Mouse (Mus musculus): ENCODE data around the gene Prss54. TPM values are rescaled to one million over a fixed set of nuclear protein-coding genes. Genes with fewer than 3 reads are reported as not detected.
"Not testable (repeated sequence)": the region's sequence is repeated elsewhere in the genome, so short reads cannot be mapped to it uniquely, and the experiment has no call there.

The Prss54 gene
- polyA plus RNA-seq (2015; fragmentation: Nextera tagmentation; extraction: Ambion mirVana): not detected in 2 replicates

DNA sequence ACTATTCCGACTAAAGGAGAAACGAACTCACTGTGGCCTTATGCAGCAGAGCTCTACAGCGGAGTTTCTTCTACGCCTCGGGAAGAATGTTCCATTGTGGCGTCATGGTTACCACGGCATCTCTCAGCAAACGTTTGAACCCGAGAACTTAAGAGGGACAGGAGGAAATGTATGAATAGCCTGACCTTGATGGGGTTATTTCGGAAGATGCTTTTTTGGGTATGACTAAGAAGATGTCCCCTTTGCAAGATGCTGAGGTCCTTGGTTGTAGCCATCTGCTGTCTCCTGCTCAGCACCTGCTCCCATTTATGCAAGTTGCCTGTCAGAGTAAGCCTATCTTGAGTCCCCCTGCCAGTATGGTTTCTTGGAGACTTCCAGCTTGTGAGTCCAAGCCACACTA lies at the start of gene Prss54:
Gene Prss54, minus strand, starts transcription at position 101 of the 400 bp plus-strand sequence.
- Histone ChIP-seq H3K27ac (no peak within 1 kb of the TSS), H3K36me3 (no peaks in the 10 kb centered on the region), H3K4me1 (no peaks in the 10 kb centered on the region), H3K9me3 (no peaks in the 10 kb centered on the region), H3K4me3 (no peak within 1 kb of the TSS), H3K9ac (no peak within 1 kb of the TSS), H3K27me3 (no peaks in the 10 kb centered on the region), H3K4me2 (no peak within 1 kb of the TSS)
- WGBS: 74% methylated on average over 10 of the region's 10 CpGs
- no peak for ATAC-seq (ENCODE audit: borderline replicate concordance, extremely low read depth, low FRiP score, low TSS enrichment)

DNA sequence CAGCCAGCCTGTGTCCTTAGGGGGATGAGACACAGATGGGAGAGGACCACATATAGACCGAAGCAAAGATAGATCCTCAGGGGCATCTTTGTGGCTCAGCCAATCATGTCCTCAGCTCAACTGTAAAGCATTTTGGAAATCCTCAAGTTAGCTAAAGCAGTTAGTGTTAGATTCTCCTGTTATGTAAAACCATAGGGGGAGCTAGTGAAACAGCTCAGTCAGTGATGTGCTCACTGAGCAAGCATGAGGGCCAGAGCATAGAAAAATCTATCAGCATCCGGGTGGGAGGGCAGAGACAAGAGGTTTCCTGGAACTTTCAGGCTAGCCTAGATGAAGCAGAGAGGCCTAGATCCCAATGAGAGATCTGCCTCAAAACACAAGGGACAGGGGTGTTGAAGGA lies 48.7 kb upstream of the Prss54 start:
- H3K4me3 ChIP-seq: no peak overlapping the region
- H3K36me3 ChIP-seq: no peaks in the 10 kb centered on the region
- 82% methylated on average over 2 of the region's 2 CpGs for WGBS
- no peaks in the 10 kb centered on the region for H3K4me1 ChIP-seq
- H3K27me3 ChIP-seq: peaks cover 6% of the 10 kb centered on the region; the same call in 1 of the 2 replicates
- no peak for ATAC-seq (ENCODE audit: borderline replicate concordance, extremely low read depth, low FRiP score, low TSS enrichment)
- H3K9me3 ChIP-seq: no peaks in the 10 kb centered on the region
- no peak overlapping the region for H3K4me2 ChIP-seq
- no peak overlapping the region for H3K9ac ChIP-seq
- H3K27ac ChIP-seq: no peak overlapping the region

DNA sequence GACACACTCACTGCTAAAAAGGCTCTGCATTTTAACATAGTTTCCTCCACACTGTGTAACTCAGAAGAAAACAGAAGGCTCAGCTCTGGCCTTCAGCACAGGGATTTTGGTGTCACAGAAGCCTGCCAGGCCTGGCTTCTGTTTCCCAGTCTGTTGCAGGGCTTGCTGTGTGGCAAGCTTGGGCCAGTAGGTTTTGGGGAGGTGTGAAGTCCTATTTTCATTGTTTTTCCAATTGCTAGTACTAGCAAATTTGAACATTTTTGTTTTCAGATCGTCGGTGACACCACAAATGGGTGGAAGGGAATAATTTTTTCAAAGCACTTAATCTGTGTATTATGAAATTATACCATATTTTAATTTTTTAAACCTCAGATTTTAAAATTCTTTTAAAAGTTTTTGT lies 43.9 kb upstream of the Prss54 start:
- ATAC-seq (ENCODE audit: borderline replicate concordance, extremely low read depth, low FRiP score, low TSS enrichment): no peak
- Histone ChIP-seq H3K4me2 (no peak overlapping the region), H3K27me3 (peaks cover 6% of the 10 kb centered on the region; the same call in 1 of the 2 replicates), H3K36me3 (no peaks in the 10 kb centered on the region), H3K4me3 (no peak overlapping the region), H3K27ac (no peak overlapping the region), H3K9ac (no peak overlapping the region), H3K9me3 (no peaks in the 10 kb centered on the region), H3K4me1 (no peaks in the 10 kb centered on the region)
- WGBS: 79% methylated on average over 2 of the region's 2 CpGs

DNA sequence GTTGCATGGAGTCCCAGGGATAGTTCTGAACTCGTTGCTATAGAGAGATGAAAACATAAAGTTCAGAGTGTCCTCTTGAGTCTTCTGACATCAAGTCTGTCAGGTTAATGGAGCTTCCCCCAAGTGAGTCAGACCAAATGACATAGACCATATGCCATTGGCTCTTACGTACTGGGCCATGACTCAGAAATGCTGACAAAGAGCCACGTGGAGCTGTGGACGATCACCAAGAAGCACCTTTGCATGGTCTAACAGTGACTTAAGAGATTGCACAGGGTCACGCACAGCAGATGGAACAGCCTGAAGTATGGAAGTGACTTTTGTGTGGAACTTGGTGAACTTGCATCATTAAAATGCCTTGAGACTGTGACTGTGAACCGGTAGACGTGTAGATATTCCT lies 40.2 kb upstream of the Prss54 start:
- H3K4me2 ChIP-seq: no peak overlapping the region
- peaks cover 3% of the 10 kb centered on the region; the same call in 1 of the 2 replicates for H3K27me3 ChIP-seq

DNA sequence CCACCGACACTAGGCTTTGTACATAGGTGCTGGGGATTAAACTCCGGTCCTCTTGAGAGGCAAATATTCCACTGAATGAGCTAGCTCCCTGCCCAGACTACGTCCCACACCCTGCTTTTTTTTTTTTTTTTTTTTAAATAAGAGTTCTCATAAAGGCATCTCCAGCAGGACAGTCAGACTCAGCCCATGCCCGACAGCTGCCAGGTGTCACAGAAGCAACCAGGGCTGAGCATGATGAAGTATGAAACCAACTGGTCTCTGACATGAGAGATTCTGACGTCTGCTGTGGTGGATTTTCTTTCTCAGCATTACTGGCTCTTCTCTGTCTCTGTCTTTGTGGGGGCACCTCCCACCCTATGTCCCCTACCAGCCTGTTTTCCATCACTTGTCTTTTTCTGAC lies 35.6 kb upstream of the Prss54 start:
- 53% methylated on average over 5 of the region's 5 CpGs for WGBS
- H3K4me2 ChIP-seq: no peak overlapping the region
- no peaks in the 10 kb centered on the region for H3K36me3 ChIP-seq

More for the DNA sequence above, 40.2 kb upstream of the Prss54 start:
- no peaks in the 10 kb centered on the region for H3K4me1 ChIP-seq
- H3K36me3 ChIP-seq: no peaks in the 10 kb centered on the region
- 87% methylated on average over 7 of the region's 7 CpGs for WGBS
- H3K4me3 ChIP-seq: no peak overlapping the region
- no peak overlapping the region for H3K9ac ChIP-seq
- no peak overlapping the region for H3K27ac ChIP-seq
- no peaks in the 10 kb centered on the region for H3K9me3 ChIP-seq
- ATAC-seq (ENCODE audit: borderline replicate concordance, extremely low read depth, low FRiP score, low TSS enrichment): no peak

DNA sequence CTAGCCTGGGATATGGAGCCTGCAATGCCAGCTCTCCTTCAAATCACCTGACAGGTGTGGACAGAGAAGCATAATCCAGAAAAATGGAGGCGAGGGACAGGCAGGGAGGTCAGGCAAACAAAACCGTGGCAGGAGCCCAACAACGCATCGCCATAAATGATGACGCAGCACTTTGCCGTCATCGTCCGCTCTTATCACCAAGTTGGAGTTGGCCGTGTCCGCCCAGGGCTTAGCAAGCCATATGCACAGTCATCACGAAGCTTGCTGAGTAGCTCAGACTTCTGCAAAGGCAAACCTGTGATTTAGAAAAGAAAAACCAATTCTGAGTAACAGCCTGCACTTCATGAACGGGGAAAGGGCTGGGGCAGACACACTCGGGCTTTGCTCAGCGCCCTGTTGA lies 34.6 kb upstream of the Prss54 start:
- Histone ChIP-seq H3K4me3 (no peak overlapping the region), H3K9ac (no peak overlapping the region), H3K27ac (no peak overlapping the region), H3K4me1 (no peaks in the 10 kb centered on the region), H3K4me2 (no peak overlapping the region), H3K27me3 (peaks cover 3% of the 10 kb centered on the region; the same call in 1 of the 2 replicates), H3K36me3 (no peaks in the 10 kb centered on the region), H3K9me3 (no peaks in the 10 kb centered on the region)
- 56% methylated on average over 14 of the region's 14 CpGs for WGBS
- no peak for ATAC-seq (ENCODE audit: borderline replicate concordance, extremely low read depth, low FRiP score, low TSS enrichment)

More for the DNA sequence above, 35.6 kb upstream of the Prss54 start:
- no peak for ATAC-seq (ENCODE audit: borderline replicate concordance, extremely low read depth, low FRiP score, low TSS enrichment)
- no peaks in the 10 kb centered on the region for H3K9me3 ChIP-seq
- no peak overlapping the region for H3K27ac ChIP-seq
- H3K4me1 ChIP-seq: no peaks in the 10 kb centered on the region
- H3K4me3 ChIP-seq: no peak overlapping the region
- peaks cover 3% of the 10 kb centered on the region; the same call in 1 of the 2 replicates for H3K27me3 ChIP-seq
- H3K9ac ChIP-seq: no peak overlapping the region

DNA sequence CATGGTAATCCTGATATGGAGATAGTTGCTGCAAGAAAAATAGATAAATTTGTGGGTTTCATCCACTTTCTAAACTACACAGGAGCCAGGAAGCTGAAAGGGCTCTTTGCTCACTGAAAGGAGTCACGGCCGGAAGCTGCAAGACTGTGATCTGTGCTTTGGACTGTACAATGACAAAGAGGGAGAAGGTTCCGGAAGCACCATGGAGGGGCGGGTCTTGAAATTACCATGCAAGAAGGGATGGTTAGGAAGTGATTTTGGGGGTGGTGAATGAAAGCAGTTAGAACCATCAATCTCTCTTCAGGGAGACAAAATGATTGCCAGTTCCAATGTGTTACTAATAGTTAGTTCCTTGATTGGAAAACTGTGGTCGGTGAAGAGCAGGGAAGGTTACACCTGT lies 33.3 kb upstream of the Prss54 start:
- Histone ChIP-seq H3K4me3 (no peak overlapping the region), H3K27me3 (peaks cover 3% of the 10 kb centered on the region; the same call in 1 of the 2 replicates), H3K36me3 (no peaks in the 10 kb centered on the region), H3K4me1 (no peaks in the 10 kb centered on the region), H3K4me2 (no peak overlapping the region), H3K9ac (no peak overlapping the region), H3K27ac (no peak overlapping the region), H3K9me3 (no peaks in the 10 kb centered on the region)
- ATAC-seq (ENCODE audit: borderline replicate concordance, extremely low read depth, low FRiP score, low TSS enrichment): no peak
- WGBS: 78% methylated on average over 5 of the region's 5 CpGs

DNA sequence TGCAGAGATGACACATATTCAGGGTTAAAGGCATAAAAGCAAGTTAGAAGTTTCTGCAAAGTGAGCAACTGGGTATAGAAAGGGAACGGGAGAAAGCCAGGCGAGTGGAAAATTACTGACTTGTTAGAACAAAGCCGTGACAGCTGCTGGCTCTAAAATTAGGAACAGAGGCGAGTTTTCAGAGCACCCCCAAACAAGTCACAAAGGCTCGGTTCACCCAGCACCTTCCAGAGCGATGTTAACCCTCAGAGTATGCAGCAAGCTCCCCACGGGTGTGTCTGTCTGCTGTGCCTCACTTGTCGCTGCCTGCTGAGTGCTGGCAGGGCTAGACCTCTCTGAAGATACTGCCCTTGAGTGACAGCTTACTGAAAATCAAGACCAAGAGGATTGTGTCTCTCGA lies 31.1 kb upstream of the Prss54 start:
- no peak for ATAC-seq (ENCODE audit: borderline replicate concordance, extremely low read depth, low FRiP score, low TSS enrichment)
- Histone ChIP-seq H3K27ac (no peak overlapping the region), H3K4me2 (no peak overlapping the region), H3K27me3 (no peaks in the 10 kb centered on the region), H3K9me3 (no peaks in the 10 kb centered on the region), H3K4me3 (no peak overlapping the region), H3K36me3 (no peaks in the 10 kb centered on the region), H3K9ac (no peak overlapping the region), H3K4me1 (no peaks in the 10 kb centered on the region)
- 52% methylated on average over 9 of the region's 9 CpGs for WGBS

DNA sequence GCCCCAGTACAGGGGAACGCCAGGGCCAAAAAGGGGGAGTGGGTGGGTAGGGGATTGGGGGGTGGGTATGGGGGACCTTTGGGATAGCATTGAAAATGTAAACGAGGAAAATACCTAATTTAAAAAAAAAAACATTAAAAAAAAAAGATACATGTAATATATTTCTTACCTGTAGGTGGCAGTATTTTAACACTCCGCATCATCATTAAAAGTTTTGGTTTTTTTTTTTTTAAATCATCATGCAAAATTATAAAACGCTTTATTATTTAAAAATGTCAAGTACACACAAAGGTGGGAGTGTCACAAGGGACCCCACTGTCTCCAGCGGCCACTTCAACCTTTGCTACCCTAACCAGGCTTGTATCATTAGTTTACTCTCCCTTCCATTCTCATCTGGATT lies 30.4 kb upstream of the Prss54 start:
- H3K27me3 ChIP-seq; H3K27ac ChIP-seq; H3K36me3 ChIP-seq; H3K4me1 ChIP-seq; H3K4me3 ChIP-seq; H3K9me3 ChIP-seq; H3K4me2 ChIP-seq; H3K9ac ChIP-seq; ATAC-seq (ENCODE audit: borderline replicate concordance, extremely low read depth, low FRiP score, low TSS enrichment): not testable (repeated sequence)
- 16% methylated on average over 4 of the region's 5 CpGs for WGBS

DNA sequence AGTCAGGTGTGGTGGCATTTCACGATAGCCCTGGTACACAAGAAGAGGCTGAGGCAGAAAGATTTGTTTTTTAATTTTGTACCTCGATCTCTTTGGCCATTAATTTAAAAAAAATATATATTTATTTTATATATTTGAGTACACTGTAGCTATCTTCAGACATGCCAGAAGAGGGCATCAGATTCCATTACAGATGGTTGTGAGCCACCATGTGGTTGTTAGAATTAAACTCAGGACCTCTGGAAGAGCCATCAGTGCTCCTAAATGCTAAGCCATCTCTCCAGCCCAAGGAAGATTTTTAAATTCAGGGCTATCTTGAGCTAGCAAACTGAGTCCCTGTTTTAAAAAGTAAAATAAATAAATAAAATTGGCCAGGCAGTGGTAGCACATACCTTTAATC lies 26.0 kb upstream of the Prss54 start:
- no peak for ATAC-seq (ENCODE audit: borderline replicate concordance, extremely low read depth, low FRiP score, low TSS enrichment)
- H3K4me2 ChIP-seq: no peak overlapping the region
- no peaks in the 10 kb centered on the region for H3K36me3 ChIP-seq
- H3K9me3 ChIP-seq: no peaks in the 10 kb centered on the region
- no peak overlapping the region for H3K27ac ChIP-seq
- no peak overlapping the region for H3K9ac ChIP-seq
- no peaks in the 10 kb centered on the region for H3K4me1 ChIP-seq
- H3K27me3 ChIP-seq: no peaks in the 10 kb centered on the region
- H3K4me3 ChIP-seq: no peak overlapping the region
- 57% methylated on average over 2 of the region's 2 CpGs for WGBS

DNA sequence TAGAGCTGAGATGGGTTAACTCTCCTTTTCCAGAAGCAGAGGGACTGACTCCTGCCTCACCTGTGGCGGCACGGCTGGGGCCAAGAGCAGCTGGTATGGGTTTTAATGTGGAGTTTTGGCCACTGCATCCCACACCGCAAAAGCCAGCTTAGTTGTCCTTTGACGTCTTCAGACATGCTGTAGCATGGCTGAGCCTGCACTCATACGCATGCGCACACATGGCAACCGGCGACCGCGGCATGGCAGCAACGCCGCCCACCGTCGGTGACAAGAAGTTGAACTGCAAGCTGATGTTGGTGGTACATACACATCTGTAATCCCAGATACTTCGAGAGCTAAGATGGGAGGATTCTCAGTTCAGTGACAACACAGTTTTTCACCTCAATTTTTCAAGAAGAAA lies 25.2 kb upstream of the Prss54 start:
- H3K36me3 ChIP-seq: no peaks in the 10 kb centered on the region
- WGBS: 61% methylated on average over 15 of the region's 15 CpGs
- H3K27me3 ChIP-seq: no peaks in the 10 kb centered on the region
- no peak overlapping the region for H3K4me2 ChIP-seq
- H3K4me1 ChIP-seq: no peaks in the 10 kb centered on the region
- no peak overlapping the region for H3K9ac ChIP-seq
- no peak overlapping the region for H3K4me3 ChIP-seq
- H3K27ac ChIP-seq: no peak overlapping the region
- no peaks in the 10 kb centered on the region for H3K9me3 ChIP-seq
- no peak for ATAC-seq (ENCODE audit: borderline replicate concordance, extremely low read depth, low FRiP score, low TSS enrichment)

DNA sequence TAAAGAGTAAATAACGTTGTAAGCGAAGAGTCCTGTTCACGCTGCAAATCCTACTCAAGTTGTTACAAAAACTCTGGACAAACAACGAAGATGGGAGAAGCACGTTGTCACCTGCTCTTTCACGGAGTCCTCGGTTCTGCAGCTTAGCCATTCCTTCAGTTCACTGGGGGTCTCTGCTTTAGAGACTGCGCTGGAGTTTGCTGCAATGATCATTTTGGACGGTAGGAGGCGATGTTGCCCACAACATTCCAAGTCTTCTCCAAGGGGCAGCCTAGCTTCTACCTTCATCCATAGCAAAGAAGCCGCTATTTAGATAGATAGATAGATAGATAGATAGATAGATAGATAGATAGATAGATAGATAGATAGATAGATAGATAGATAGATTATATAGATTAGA lies 23.7 kb upstream of the Prss54 start:
- H3K9ac ChIP-seq: no peak overlapping the region
- H3K36me3 ChIP-seq: no peaks in the 10 kb centered on the region
- no peak overlapping the region for H3K27ac ChIP-seq
- 6% methylated on average over 11 of the region's 11 CpGs for WGBS
- no peak overlapping the region for H3K4me3 ChIP-seq
- H3K9me3 ChIP-seq: no peaks in the 10 kb centered on the region
- H3K27me3 ChIP-seq: no peaks in the 10 kb centered on the region
- peak overlapping the region; percentile 21 for H3K4me2 ChIP-seq
- no peaks in the 10 kb centered on the region for H3K4me1 ChIP-seq
- ATAC-seq (ENCODE audit: borderline replicate concordance, extremely low read depth, low FRiP score, low TSS enrichment): no peak

DNA sequence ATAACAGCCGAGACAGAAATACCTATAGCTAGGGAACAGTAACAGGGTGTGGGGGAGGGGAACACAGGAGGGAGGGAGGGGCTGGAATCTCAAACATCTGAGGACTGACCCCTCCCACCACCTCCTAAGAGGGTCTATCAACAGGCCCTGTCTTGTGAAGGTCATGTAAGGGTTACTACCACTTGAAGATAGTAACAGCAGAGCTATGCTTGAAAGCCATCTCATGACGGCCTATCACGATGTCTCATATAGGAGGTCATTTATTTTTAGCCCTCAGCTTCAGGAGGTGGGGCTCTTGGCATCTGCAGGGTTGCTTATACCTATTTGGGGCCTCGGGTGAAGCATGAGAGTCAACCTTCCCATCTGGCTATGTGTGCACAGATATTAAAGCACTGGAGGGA lies 20.7 kb upstream of the Prss54 start:
- no peak for ATAC-seq (ENCODE audit: borderline replicate concordance, extremely low read depth, low FRiP score, low TSS enrichment)

More for the DNA sequence above, 20.7 kb upstream of the Prss54 start:
- no peak overlapping the region for H3K4me2 ChIP-seq
- no peaks in the 10 kb centered on the region for H3K36me3 ChIP-seq
- no peaks in the 10 kb centered on the region for H3K27me3 ChIP-seq
- no peak overlapping the region for H3K4me3 ChIP-seq
- H3K9me3 ChIP-seq: no peaks in the 10 kb centered on the region
- H3K9ac ChIP-seq: no peak overlapping the region
- no peak overlapping the region for H3K27ac ChIP-seq
- no peaks in the 10 kb centered on the region for H3K4me1 ChIP-seq
- 20% methylated on average over 4 of the region's 4 CpGs for WGBS

Measured in lung, embryonic 15.5 days (tissue).